Mouse (Mus musculus) CH12.LX (cell line): Measurements from ENCODE around the gene Fancc. TPM values are rescaled to one million over a fixed set of nuclear protein-coding genes. Genes with fewer than 3 reads are reported as not detected.

Experiments
- DNase-seq: peaks from one replicate; pipeline ENCODE4 v3.0.0-alpha.2; 2013; ENCODE audit errors: extremely low read depth
- H3K27ac ChIP-seq: 2 replicates; pipeline ENCODE4 v1.5.1; 2012; ENCODE audit warnings: low read depth, mild to moderate bottlenecking, control low read depth, moderate library complexity; ENCODE audit not compliant: insufficient read depth
- H3K27me3 ChIP-seq: replicated peaks from 2 replicates; pipeline ENCODE3; 2012; ENCODE audit warnings: inconsistent platforms
- H3K36me3 ChIP-seq, 2 experiments: replicated peaks in 1 of 2; 2 replicates each; pipeline versions ENCODE3 to v1.6.1; 2012; ENCODE audit warnings: inconsistent platforms in 1 of 2, low read length in 1 of 2, mild to moderate bottlenecking in 1 of 2, mixed read lengths in 1 of 2, moderate library complexity in 1 of 2; ENCODE audit not compliant: control insufficient read depth in 1 of 2, insufficient read depth in 1 of 2
- H3K4me1 ChIP-seq, 2 experiments: 2 replicates each; pipeline ENCODE4 v1.6.1; 2012; ENCODE audit warnings: inconsistent platforms in 1 of 2, moderate library complexity in 1 of 2; ENCODE audit not compliant: insufficient read depth in 2 of 2, control insufficient read depth in 1 of 2
- H3K4me2 ChIP-seq: 2 replicates; pipeline ENCODE4 v1.6.1; 2012; ENCODE audit warnings: low read depth, mild to moderate bottlenecking, control low read depth; ENCODE audit not compliant: poor library complexity, insufficient read depth, severe bottlenecking
- H3K4me3 ChIP-seq, 3 experiments: fragments of 150-350 bp in 1 of 3; sonication (generic) in 1 of 3; replicated peaks in 1 of 3; 2 replicates each; pipeline versions ENCODE3 to v1.5.1; 2011 to 2012; ENCODE audit warnings: low read depth in 2 of 3, low read length in 2 of 3, mild to moderate bottlenecking in 2 of 3, moderate library complexity in 2 of 3, control low read depth in 1 of 3, improper control_type of control experiment in 1 of 3, inconsistent platforms in 1 of 3, mixed read lengths in 1 of 3; ENCODE audit not compliant: poor library complexity in 1 of 3
- H3K79me2 ChIP-seq: replicated peaks from 2 replicates; pipeline ENCODE4 v1.6.1; 2012; ENCODE audit warnings: mild to moderate bottlenecking, moderate library complexity; ENCODE audit not compliant: control insufficient read depth, poor library complexity, insufficient read depth, severe bottlenecking; ENCODE audit errors: extremely low read depth
- H3K9ac ChIP-seq: 2 replicates; pipeline ENCODE4 v1.6.1; 2012; ENCODE audit warnings: low read depth, mild to moderate bottlenecking, control low read depth, moderate library complexity; ENCODE audit not compliant: insufficient read depth
- H3K9me3 ChIP-seq: replicated peaks from 2 replicates; pipeline ENCODE3; 2012; ENCODE audit warnings: low read length, inconsistent platforms, mixed read lengths
- CHD1 ChIP-seq: IDR thresholded peaks from 2 replicates; pipeline ENCODE4 v1.6.1; 2012; ENCODE audit warnings: low read depth, low read length, improper control_type of control experiment, inconsistent platforms
- CTCF ChIP-seq, 2 experiments: IDR thresholded peaks in 1 of 2; conservative IDR thresholded peaks in 1 of 2; 2 replicates each; pipeline ENCODE4 v1.5.1; 2011 to 2012; ENCODE audit warnings: low read depth in 2 of 2, low read length in 2 of 2, improper control_type of control experiment in 1 of 2, inconsistent platforms in 1 of 2, mild to moderate bottlenecking in 1 of 2, moderate library complexity in 1 of 2
- ETS1 ChIP-seq: conservative IDR thresholded peaks from 2 replicates; pipeline ENCODE4 v1.6.1; 2012; ENCODE audit warnings: low read depth, mild to moderate bottlenecking, inconsistent platforms, low read length, improper control_type of control experiment, moderate library complexity
- IRF4 ChIP-seq: IDR thresholded peaks from 2 replicates; pipeline ENCODE4 v1.6.1; 2014; ENCODE audit warnings: low read depth, mild to moderate bottlenecking, inconsistent platforms, low read length, improper control_type of control experiment
- JUN ChIP-seq: IDR thresholded peaks from 2 replicates; pipeline ENCODE4 v1.6.1; 2011; ENCODE audit warnings: low read depth, mild to moderate bottlenecking, low read length, improper control_type of control experiment, moderate library complexity; ENCODE audit not compliant: insufficient read depth
- KAT2A ChIP-seq: IDR thresholded peaks from 2 replicates; pipeline ENCODE4 v1.6.1; 2012; ENCODE audit warnings: low read length, improper control_type of control experiment, inconsistent platforms; ENCODE audit not compliant: insufficient replicate concordance
- MXI1 ChIP-seq: IDR thresholded peaks from 2 replicates; pipeline ENCODE4 v1.6.1; 2011; ENCODE audit warnings: mild to moderate bottlenecking, low read depth, low read length, improper control_type of control experiment
- MYC ChIP-seq: IDR thresholded peaks from 2 replicates; pipeline ENCODE4 v1.6.1; 2011; ENCODE audit warnings: low read depth, mild to moderate bottlenecking, improper control_type of control experiment, low read length
- NRF1 ChIP-seq: IDR thresholded peaks from 2 replicates; pipeline ENCODE4 v1.6.1; 2014; ENCODE audit warnings: low read depth, mild to moderate bottlenecking, inconsistent platforms, low read length, improper control_type of control experiment, moderate library complexity
- RAD21 ChIP-seq: IDR thresholded peaks from 2 replicates; pipeline ENCODE4 v1.6.1; 2011; ENCODE audit warnings: low read depth, mild to moderate bottlenecking, low read length, improper control_type of control experiment, moderate library complexity
- SMC3 ChIP-seq: IDR thresholded peaks from 2 replicates; pipeline ENCODE4 v1.6.1; 2011; ENCODE audit warnings: low read depth, low read length, improper control_type of control experiment
- TBP ChIP-seq: conservative IDR thresholded peaks from 2 replicates; pipeline ENCODE4 v1.6.1; 2011; ENCODE audit warnings: low read depth, low read length, improper control_type of control experiment
- USF2 ChIP-seq: conservative IDR thresholded peaks from 2 replicates; pipeline ENCODE4 v1.6.1; 2011; ENCODE audit warnings: low read depth, low read length, improper control_type of control experiment
- dilution Hi-C: fragments of 300-500 bp; cut with MboI; formaldehyde crosslinking; loops from 2 replicates; pipeline ENCODE4 v1.14.3; 2020; ENCODE audit warnings: low sequenced_read_pairs; ENCODE audit not compliant: extremely low pct_unique_long_range_greater_than_20kb, extremely low pct_ligation_motif_present
- in situ Hi-C: fragments of 300-500 bp; cut with MboI; formaldehyde crosslinking; loops from 3 replicates; pipeline ENCODE4 v1.14.3; 2019; ENCODE audit warnings: low sequenced_read_pairs, low pct_ligation_motif_present, low pct_unique_long_range_greater_than_20kb, mixed read lengths
- polyA plus RNA-seq: library from polyadenylated mRNA; unstranded; fragments of >175 nt; gene quantifications from 2 replicates; pipeline ENCODE4 v1.2.1, GENCODE M21; 2012; ENCODE audit warnings: low read depth; ENCODE audit not compliant: insufficient read length
- total RNA-seq, 2 experiments: library from RNA; depleted of rRNA; stranded (reverse); fragments of 300-350 nt in 1 of 2; fragments of >200 nt in 1 of 2; gene quantifications; 2 replicates each; pipeline ENCODE4 v1.2.3; 2012 to 2014

Fancc gene
- total and polyA plus RNA-seq, 3 experiments, result 8.2 to 12.4 (median 8.7) TPM

GRCm38 (mm10) chr13:63289152-63289551 is 207.9 kb downstream of the Fancc start:
- no peak overlapping the region for H3K4me2 ChIP-seq
- H3K79me2 ChIP-seq, result no peaks in the 10 kb centered on the region
- H3K9ac ChIP-seq, result no peak overlapping the region
- peaks cover 20 to 76% of the 10 kb centered on the region in 2 experiments for H3K36me3 ChIP-seq
- no peaks in the 10 kb centered on the region for H3K27me3 ChIP-seq
- dilution Hi-C loops, result no loop called here
- TF ChIP-seq ETS1 (no peak), KAT2A (no peak), MXI1 (no peak), CHD1 (no peak), TBP (no peak), IRF4 (no peak), JUN (no peak), USF2 (no peak), NRF1 (no peak)
- no peaks in the 10 kb centered on the region for H3K4me1 ChIP-seq
- no peak for DNase-seq
- no peaks in the 10 kb centered on the region for H3K9me3 ChIP-seq
- no peak overlapping the region for H3K4me3 ChIP-seq
- H3K27ac ChIP-seq, result no peak overlapping the region
- in situ Hi-C loops, result no loop called here

- no peak for DNase-seq
- in situ Hi-C loops, result no loop called here
- no peaks in the 10 kb centered on the region for H3K27me3 ChIP-seq
- no peak overlapping the region for H3K4me2 ChIP-seq
- no peaks in the 10 kb centered on the region for H3K4me1 ChIP-seq
- H3K36me3 ChIP-seq, result peaks cover 32 to 85% of the 10 kb centered on the region in 2 experiments
- H3K9ac ChIP-seq, result no peak overlapping the region
- TF ChIP-seq SMC3, result peak; percentile 16; the same call in 1 of the 2 replicates
- TF ChIP-seq CHD1, result no peak
- peak in 1 of 2 experiments; percentile 22; a peak in 1 of 4 replicates for TF ChIP-seq CTCF (conservative IDR thresholded peaks at IDR 0.05 in 1 of 2, IDR thresholded peaks at IDR 0.05 in 1 of 2; ENCODE audit: low read depth in 2 of 2, low read length in 2 of 2)
- H3K27ac ChIP-seq, result no peak overlapping the region
- dilution Hi-C loops, result no loop called here
- H3K4me3 ChIP-seq, result no peak overlapping the region
- no peaks in the 10 kb centered on the region for H3K9me3 ChIP-seq
- no peaks in the 10 kb centered on the region for H3K79me2 ChIP-seq
Measured at GRCm38 (mm10) chr13:63286483-63287102, 210.5 kb downstream of the Fancc start.

GRCm38 (mm10) chr13:63284748-63285147 is 212.3 kb downstream of the Fancc start:
- H3K4me1 ChIP-seq, result no peaks in the 10 kb centered on the region
- H3K79me2 ChIP-seq, result no peaks in the 10 kb centered on the region
- dilution Hi-C loops (no loop called here), in situ Hi-C loops (no loop called here)
- peaks cover 32 to 80% of the 10 kb centered on the region in 2 experiments for H3K36me3 ChIP-seq
- no peak overlapping the region for H3K4me2 ChIP-seq
- TF ChIP-seq MYC (no peak), RAD21 (no peak)
- DNase-seq, result no peak
- no peaks in the 10 kb centered on the region for H3K9me3 ChIP-seq
- no peak overlapping the region for H3K4me3 ChIP-seq
- no peak overlapping the region for H3K9ac ChIP-seq
- H3K27me3 ChIP-seq, result no peaks in the 10 kb centered on the region
- no peak overlapping the region for H3K27ac ChIP-seq
